Mouse (Mus musculus): ENCODE measurements around the gene G2e3.

DNA sequence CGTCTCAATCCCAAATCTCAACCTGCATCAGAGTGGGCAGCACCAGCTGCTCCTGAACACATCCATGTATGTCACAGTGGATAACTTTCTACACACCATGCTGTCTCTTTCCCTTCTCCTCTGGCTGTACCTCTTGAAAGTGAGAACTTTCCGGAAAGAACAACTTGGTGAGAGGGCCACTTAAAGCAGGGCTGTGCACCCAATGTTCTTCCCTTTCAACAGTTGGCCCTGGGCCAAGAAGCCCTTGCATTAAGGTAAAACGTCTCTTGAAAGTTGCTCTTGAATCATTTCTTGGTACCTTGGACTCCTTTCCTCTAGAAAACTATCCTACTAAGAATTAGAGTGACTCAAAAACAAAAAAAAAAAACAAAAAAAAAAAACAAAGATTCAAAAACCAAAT, 21.0 kb upstream of the G2e3 start:
- TF ChIP-seq EP300 (IDR thresholded peaks at IDR 0.05) (peak; percentile 45; the same call in 1 of the 2 replicates), CTCF (IDR thresholded peaks at IDR 0.05) (no peak)
